Mouse (Mus musculus) splenic B cell, adult 2 months (primary cell): ENCODE data around the gene Mib2.

Source experiments
- DNase-seq: peaks from one replicate; pipeline ENCODE4 v3.0.0-alpha.2; 2011; ENCODE audit warnings: low read depth, low spot score
- H3K27me3 ChIP-seq: 2 replicates; pipeline ENCODE4 v1.6.1; 2012; ENCODE audit warnings: mild to moderate bottlenecking, low read length, moderate library complexity, mixed read lengths; ENCODE audit not compliant: control insufficient read depth, poor library complexity, insufficient read depth, severe bottlenecking
- H3K36me3 ChIP-seq: 2 replicates; pipeline ENCODE4 v1.6.1; 2012; ENCODE audit warnings: mild to moderate bottlenecking, low read length, moderate library complexity, mixed read lengths; ENCODE audit not compliant: control insufficient read depth, poor library complexity, insufficient read depth, severe bottlenecking

The Mib2 gene

DNA sequence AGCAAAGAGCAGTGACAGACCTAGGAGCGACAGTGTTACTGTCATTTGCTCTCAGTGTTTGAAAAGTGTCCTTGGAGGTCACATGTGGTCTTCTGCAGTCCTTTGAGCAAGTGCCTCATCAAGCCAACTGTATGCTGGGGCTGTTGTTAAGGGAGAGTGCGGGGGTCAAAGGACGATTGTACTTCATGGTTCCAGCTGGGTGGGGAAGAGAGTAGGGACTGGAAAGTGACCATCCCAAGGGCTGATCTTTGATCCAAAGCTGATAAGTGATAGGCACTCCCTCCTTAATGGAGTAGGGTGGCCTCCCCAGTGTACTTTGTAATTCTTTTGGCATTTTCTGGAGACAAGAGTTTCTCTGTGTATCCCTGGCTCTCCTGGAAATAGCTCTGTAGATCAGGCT lies 57.1 kb downstream of the Mib2 start:
- H3K27me3 ChIP-seq, result no peaks in the 10 kb centered on the region
- no peak for DNase-seq
- peaks cover 10% of the 10 kb centered on the region; the same call in 1 of the 2 replicates for H3K36me3 ChIP-seq

- no peak for DNase-seq
Measured at GRCm38 (mm10) chr4:155606825-155607224, 62.2 kb downstream of the Mib2 start.

DNA sequence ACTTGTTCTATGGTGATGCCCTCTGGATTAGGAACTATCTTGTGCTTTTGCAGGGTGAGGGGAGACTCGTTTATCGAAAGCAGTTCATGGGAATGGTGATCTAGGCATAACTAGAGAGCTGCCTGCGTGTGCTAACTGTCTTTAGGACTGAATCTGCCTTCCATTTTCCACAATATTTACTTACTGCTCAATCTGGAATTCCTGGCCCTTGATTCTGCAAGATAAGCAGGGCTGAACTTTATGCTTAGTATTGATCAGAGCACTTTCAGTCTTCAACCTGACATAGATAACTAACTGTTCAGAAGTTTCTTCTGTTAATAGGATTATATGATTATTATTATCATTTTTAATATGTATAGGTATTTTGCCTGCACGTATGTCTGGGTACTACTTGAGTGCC lies 63.9 kb downstream of the Mib2 start:
- no peak for DNase-seq
- Histone ChIP-seq H3K27me3 (no peaks in the 10 kb centered on the region), H3K36me3 (no peaks in the 10 kb centered on the region; the same call in 1 of the 2 replicates)

More at GRCm38 (mm10) chr4:155606825-155607224, 62.2 kb downstream of the Mib2 start:
- H3K27me3 ChIP-seq, result no peaks in the 10 kb centered on the region
- peaks cover 2% of the 10 kb centered on the region; the same call in 1 of the 2 replicates for H3K36me3 ChIP-seq
